Mouse (Mus musculus) liver, embryonic 14.5 days (tissue): ENCODE measurements around the gene C2cd2.

ENCODE experiments used
- CTCF ChIP-seq: IDR thresholded peaks from 2 replicates; pipeline ENCODE4 v1.5.1; 2016; ENCODE audit warnings: antibody characterized with exemption, low read depth, control low read depth
- EP300 ChIP-seq: IDR thresholded peaks from 2 replicates; pipeline ENCODE4 v1.6.1; 2016; ENCODE audit warnings: antibody characterized with exemption, low read depth

DNA sequence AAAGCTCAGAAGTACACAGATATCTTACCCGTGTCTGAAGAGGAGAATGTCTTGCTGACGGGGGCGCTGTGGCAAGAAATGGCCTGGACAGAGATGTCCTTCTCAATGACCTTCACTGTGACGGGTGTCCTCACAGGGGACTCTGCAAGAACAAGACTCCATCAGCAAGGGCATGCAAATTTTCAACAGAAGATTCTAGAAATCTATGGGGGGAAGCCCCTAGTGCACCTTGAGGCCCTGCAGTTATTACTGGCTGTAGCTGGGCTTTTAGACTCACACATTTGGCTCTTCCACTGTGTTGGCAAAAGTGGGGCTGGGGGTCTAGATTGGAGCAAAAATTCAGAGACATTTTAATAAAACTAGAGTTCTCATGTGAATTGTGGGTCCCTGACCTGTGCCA lies 87.3 kb downstream of the C2cd2 start:
- no peak for TF ChIP-seq CTCF
- TF ChIP-seq EP300, result no peak
